Mouse (Mus musculus) T-helper 1 cell (primary cell): ENCODE measurements at regions not wholly inside any gene's neighbourhood (a gene's known extent, or its start where the extent isn't known, plus 50 kb on each side); places are given as distances from the start of the nearest gene placed in this dataset.

Experiments used
- in situ Hi-C: fragments of 300-600 bp; cut with MboI, MseI; formaldehyde crosslinking; loops from one replicate; pipeline ENCODE4 v1.15.1; 2025; ENCODE audit warnings: high pct_unique_total_duplicates

- in situ Hi-C loops = no loop called here
Measured at GRCm38 (mm10) chr6:121560852-121561251, 74.3 kb upstream of the A2m start.

DNA sequence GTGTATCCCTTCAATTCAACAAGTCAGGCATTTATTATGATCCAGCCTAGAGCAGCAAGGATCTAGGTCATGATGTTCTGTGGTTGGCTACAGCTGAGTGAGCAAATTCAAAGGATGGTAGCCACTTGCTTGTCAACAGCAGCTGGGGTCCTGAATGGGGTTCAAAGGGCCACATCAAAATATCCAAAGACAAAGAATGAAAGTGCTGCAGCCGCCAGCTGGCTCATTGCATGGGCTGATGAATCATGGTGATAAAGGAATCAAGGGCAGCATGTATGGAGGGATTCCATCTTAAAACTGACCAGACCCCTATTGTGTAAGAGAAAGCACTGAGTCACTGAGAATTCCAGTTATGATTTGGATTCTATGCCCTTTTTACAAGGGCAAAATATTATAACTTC is 74.8 kb upstream of the A2m start:
- in situ Hi-C loops = no loop called here

- in situ Hi-C loops = loop anchor here (10.0 kb wide), 1 partner anchor 838 kb away; no protein-coding TSS in a partner anchor
Measured at GRCm38 (mm10) chr6:121556481-121556880, 78.7 kb upstream of the A2m start.

DNA sequence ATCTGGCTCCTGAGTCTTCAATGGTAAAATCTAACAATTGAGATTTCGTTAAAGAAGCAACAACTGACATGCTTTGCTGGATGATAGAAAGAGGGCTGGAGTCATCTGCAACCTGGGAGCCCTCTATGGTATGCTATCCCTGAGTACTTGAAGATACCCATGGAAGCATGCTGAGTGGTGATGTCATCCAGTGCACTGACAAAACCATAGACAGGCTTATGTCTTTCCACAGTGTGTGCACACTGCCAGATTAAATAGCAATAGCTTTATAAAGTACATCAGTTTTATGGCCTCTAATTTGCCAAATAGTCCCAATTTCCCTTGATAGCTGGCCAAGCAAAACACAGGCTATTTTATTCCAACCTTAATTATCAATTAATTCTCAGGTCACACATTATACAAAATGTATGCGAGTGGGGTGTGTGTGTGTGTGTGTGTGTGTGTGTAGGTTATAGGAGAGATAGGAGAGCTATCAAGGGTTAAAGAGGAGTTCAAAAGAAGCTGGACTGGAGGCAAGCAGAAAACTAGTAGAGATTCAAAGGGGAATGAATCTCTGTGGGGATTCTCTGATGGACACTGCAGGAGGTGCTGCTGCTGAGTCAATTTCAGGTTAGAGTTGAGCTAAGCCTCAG is 80.1 kb upstream of the Iqsec3 start:
- in situ Hi-C loops = loop anchor here (10.0 kb wide), 1 partner anchor 841 kb away; no protein-coding TSS in a partner anchor

DNA sequence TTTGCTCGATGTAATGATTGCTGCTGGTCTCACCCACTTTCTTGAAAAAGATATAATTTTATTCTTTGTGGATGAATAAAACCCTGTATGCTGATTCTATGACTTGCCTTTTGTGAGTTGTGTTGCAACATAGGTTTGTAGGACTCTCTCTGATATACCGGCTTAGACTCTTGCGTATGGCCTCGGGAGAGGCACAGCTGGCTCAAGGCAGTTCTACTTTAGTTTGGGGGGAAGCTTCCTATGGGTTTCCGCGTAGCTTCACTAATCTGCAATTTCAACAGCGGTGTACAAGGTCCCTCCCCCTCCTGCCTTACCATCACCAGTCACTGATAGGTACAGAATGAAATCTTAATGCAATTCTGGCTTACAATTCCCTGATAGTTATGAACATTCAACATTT is 60.0 kb upstream of the Iqsec3 start:
- in situ Hi-C loops = loop anchor here (5.0 to 10.0 kb wide), 2 partner anchors 196 to 349 kb away; partner anchors contain the start of gene Pex26

GRCm38 (mm10) chr6:121532926-121533325 is 59.4 kb upstream of the Iqsec3 start:
- in situ Hi-C loops = loop anchor here (5.0 to 10.0 kb wide), 2 partner anchors 196 to 348 kb away; partner anchors contain the start of gene Pex26

- in situ Hi-C loops = loop anchor here (5.0 to 10.0 kb wide), 2 partner anchors 195 to 347 kb away; partner anchors contain the start of gene Pex26
Measured at GRCm38 (mm10) chr6:121531825-121532389, 58.4 kb upstream of the Iqsec3 start.

GRCm38 (mm10) chr6:121527281-121527680 is 53.8 kb upstream of the Iqsec3 start:
- in situ Hi-C loops = no loop called here

DNA sequence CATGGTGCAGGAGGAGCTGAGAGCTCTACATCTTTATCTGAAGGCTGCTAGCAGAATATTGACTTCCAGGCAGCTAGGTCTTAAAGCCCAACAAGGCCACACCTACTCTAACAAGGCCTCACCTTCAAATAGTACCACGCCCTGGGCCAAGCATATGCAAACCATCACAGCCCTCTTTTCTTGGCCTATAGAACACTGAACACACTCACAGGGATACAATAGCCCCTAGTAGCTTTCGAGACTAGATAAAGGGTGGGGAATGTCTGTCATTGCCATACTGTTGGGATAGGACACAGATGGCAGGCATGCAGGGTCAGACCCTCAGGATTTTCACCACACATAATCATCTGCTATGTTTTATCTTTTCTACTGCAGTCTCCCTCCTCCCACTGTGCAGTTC is 52.6 kb upstream of the Iqsec3 start:
- in situ Hi-C loops = no loop called here

DNA sequence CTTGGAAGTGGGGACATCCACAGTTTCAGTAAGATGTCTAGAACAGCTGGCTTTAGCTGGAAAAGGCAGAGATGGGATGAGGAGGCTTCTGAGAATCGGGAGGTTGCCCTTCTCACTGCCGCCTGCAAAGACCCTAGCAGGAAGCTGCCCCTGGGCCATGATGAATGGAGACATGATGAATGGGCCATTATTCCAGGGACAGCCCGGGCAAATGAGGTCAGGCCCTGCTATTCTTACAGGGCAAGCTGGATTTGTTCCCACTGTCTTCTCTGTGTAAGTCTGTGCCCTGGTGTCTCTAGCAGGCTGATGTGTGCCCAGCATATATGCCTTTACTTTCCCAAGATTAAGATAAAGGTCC is 51.1 kb upstream of the Iqsec3 start:
- in situ Hi-C loops = no loop called here

DNA sequence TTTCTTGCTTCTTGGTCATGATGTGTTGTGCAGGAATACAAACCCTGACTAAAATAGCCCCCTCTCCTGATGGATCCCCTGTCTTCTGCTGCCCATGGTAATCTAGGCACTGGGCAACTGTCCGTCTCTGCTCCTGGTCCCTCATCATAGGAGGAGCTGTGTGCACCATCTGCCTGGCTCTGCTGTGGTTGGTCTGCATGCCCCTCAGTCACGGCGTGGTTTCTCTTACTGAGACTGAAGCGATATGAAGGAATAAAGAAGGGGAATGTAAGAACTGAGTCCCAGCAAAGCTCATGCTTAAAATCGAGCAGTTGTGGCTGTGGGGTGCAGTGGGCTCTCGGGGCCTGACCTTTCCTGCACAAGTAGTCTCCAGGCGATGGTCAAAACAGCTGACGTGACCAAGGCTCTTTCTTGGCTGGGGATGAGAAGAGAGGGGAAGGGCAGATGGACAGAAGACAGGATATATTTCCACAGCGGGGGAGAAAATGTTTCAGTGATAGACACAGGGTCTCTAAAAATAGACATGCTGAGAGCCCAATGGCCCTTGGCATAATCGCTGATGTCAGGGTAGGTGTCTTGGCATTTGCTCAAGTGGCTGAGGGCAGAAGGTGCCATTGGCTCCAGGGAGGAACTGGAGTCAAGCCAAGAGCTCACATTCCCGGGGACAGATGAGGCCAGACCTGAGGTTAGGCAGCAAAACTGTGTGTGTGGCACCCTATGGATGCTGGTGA is 50.6 kb upstream of the Iqsec3 start:
- in situ Hi-C loops = no loop called here
